Comparison of ENCODE assay signal across 16 mouse cellular contexts in genomic region chr12:12593343-12593742, GRCm38 (mm10).
"Had no signal": no experiment of that assay in that cellular context is flagged by ENCODE, and none has a peak within 500 bp of the region (broad histone marks: within the 10 kb centered on the region; RNA-seq: fewer than 3 reads in every experiment).

No protein-coding gene starts in this region.

- H3K27me3 ChIP-seq: liver, embryonic 13.5 days; midbrain, embryonic 12.5 days; midbrain, embryonic 15.5 days; neural tube, embryonic 12.5 days; neural tube, embryonic 15.5 days; stomach, embryonic 15.5 days had no signal

- H3K4me2 ChIP-seq: liver, embryonic 13.5 days; midbrain, embryonic 12.5 days; midbrain, embryonic 15.5 days; neural tube, embryonic 12.5 days; neural tube, embryonic 15.5 days; stomach, embryonic 15.5 days had no signal

- H3K4me3 ChIP-seq: layer of hippocampus, adult 2 months; liver, embryonic 13.5 days; midbrain, embryonic 12.5 days; midbrain, embryonic 15.5 days; neural tube, embryonic 12.5 days; neural tube, embryonic 15.5 days; stomach, embryonic 15.5 days had no signal

- H3K9me3 ChIP-seq: liver, embryonic 13.5 days; midbrain, embryonic 12.5 days; midbrain, embryonic 15.5 days; neural tube, embryonic 12.5 days; neural tube, embryonic 15.5 days; stomach, embryonic 15.5 days had no signal

- H3K4me1 ChIP-seq: stomach, embryonic 15.5 days had no signal

- DNase-seq: kidney, adult 18-20 months; kidney, adult 9 months; kidney, postnatal 25 days; layer of hippocampus, adult 9-11 months; liver, embryonic 13.5 days; lung, adult 2 months; thymus, adult 18-20 months; thymus, postnatal 36 days had no signal

- H3K36me3 ChIP-seq: liver, embryonic 13.5 days; midbrain, embryonic 12.5 days; midbrain, embryonic 15.5 days; neural tube, embryonic 12.5 days; neural tube, embryonic 15.5 days; stomach, embryonic 15.5 days had no signal

- H3K9ac ChIP-seq: liver, embryonic 13.5 days; midbrain, embryonic 12.5 days; midbrain, embryonic 15.5 days; neural tube, embryonic 12.5 days; neural tube, embryonic 15.5 days; stomach, embryonic 15.5 days had no signal

- H3K27ac ChIP-seq: kidney, postnatal 0 days; layer of hippocampus, adult 2 months; liver, embryonic 13.5 days; midbrain, embryonic 12.5 days; midbrain, embryonic 15.5 days; neural tube, embryonic 12.5 days; neural tube, embryonic 15.5 days; stomach, embryonic 15.5 days had no signal

- ATAC-seq: intestine, embryonic 16.5 days; midbrain, embryonic 15.5 days had no signal
